Mouse (Mus musculus) heart, embryonic 11.5 days (tissue): ENCODE measurements at regions not wholly inside any gene's neighbourhood (a gene's known extent, or its start where the extent isn't known, plus 50 kb on each side); places are given as distances from the start of the nearest gene placed in this dataset.

ENCODE experiments used
- ATAC-seq: fragments of 200-750 bp; cut with Nextera tagmentation; replicated peaks from 2 replicates; pipeline ENCODE4 v1.8.0; 2017; ENCODE audit warnings: moderate library complexity; ENCODE audit not compliant: insufficient number of reproducible peaks, low FRiP score, low TSS enrichment
- H3K27ac ChIP-seq: fragments of 300-500 bp; sonication (generic); 2 replicates; pipeline ENCODE4 v1.5.1; 2014; ENCODE audit warnings: mild to moderate bottlenecking, low read depth, low read length
- H3K27me3 ChIP-seq: fragments of 300-500 bp; sonication (generic); 2 replicates; pipeline ENCODE4 v1.6.1; 2014; ENCODE audit warnings: mild to moderate bottlenecking, low read length, mixed read lengths; ENCODE audit not compliant: control insufficient read depth, insufficient read depth
- H3K36me3 ChIP-seq: fragments of 300-500 bp; sonication (generic); 2 replicates; pipeline ENCODE4 v1.6.1; 2014; ENCODE audit warnings: mild to moderate bottlenecking, low read length, moderate library complexity, mixed read lengths; ENCODE audit not compliant: control insufficient read depth, insufficient read depth
- H3K4me1 ChIP-seq: fragments of 300-500 bp; sonication (generic); 2 replicates; pipeline ENCODE4 v1.6.1; 2014; ENCODE audit warnings: low read length; ENCODE audit not compliant: control insufficient read depth, insufficient read depth
- H3K4me2 ChIP-seq: fragments of 300-500 bp; sonication (generic); 2 replicates; pipeline ENCODE4 v1.6.1; 2014; ENCODE audit warnings: mild to moderate bottlenecking, moderate library complexity
- H3K4me3 ChIP-seq: fragments of 300-500 bp; sonication (generic); 2 replicates; pipeline ENCODE4 v1.5.1; 2014; ENCODE audit warnings: low read depth, low read length
- H3K9ac ChIP-seq: fragments of 300-500 bp; sonication (generic); 2 replicates; pipeline ENCODE4 v1.6.1; 2014; ENCODE audit warnings: mild to moderate bottlenecking, low read depth, low read length, moderate library complexity
- H3K9me3 ChIP-seq: fragments of 300-500 bp; sonication (generic); replicated peaks from 2 replicates; pipeline ENCODE4 v1.6.1; 2016; ENCODE audit warnings: low read length; ENCODE audit not compliant: control insufficient read depth
- WGBS: fragments of 180-500 bp; shearing (Covaris S2); extraction: QIAGEN DNeasy Blood & Tissue Kit; methylation state at CpG from one replicate; pipeline ENCODE4 v1.1.7; 2014; ENCODE audit not compliant: insufficient replicate concordance; 5-methylcytosine and 5-hydroxymethylcytosine counted together

- no peak overlapping the region for H3K4me2 ChIP-seq
- no peaks in the 10 kb centered on the region for H3K9me3 ChIP-seq
- H3K36me3 ChIP-seq = no peaks in the 10 kb centered on the region
- no peak overlapping the region for H3K9ac ChIP-seq
- H3K4me1 ChIP-seq = no peaks in the 10 kb centered on the region
- no peaks in the 10 kb centered on the region for H3K27me3 ChIP-seq
- no peak overlapping the region for H3K4me3 ChIP-seq
- no peak overlapping the region for H3K27ac ChIP-seq
- WGBS = 63% methylated on average over 2 of the region's 2 CpGs
- ATAC-seq = no peak
These were observed 367.0 kb upstream of the Kif18a start for GRCm38 (mm10) chr2:108913555-108913954.

GRCm38 (mm10) chr2:108913967-108914366 is 366.6 kb upstream of the Kif18a start:
- Histone ChIP-seq H3K4me2 (no peak overlapping the region), H3K4me1 (no peaks in the 10 kb centered on the region), H3K27ac (no peak overlapping the region), H3K9ac (no peak overlapping the region), H3K9me3 (no peaks in the 10 kb centered on the region), H3K36me3 (no peaks in the 10 kb centered on the region), H3K27me3 (no peaks in the 10 kb centered on the region), H3K4me3 (no peak overlapping the region)
- 69% methylated on average over 3 of the region's 3 CpGs for WGBS
- no peak for ATAC-seq

GRCm38 (mm10) chr2:108919500-108920045 is 361.0 kb upstream of the Kif18a start:
- no peak overlapping the region for H3K9ac ChIP-seq
- no peak overlapping the region for H3K4me2 ChIP-seq
- ATAC-seq = no peak
- WGBS = 59% methylated on average over 3 of the region's 3 CpGs
- no peaks in the 10 kb centered on the region for H3K4me1 ChIP-seq
- no peak overlapping the region for H3K27ac ChIP-seq
- no peaks in the 10 kb centered on the region for H3K9me3 ChIP-seq
- no peak overlapping the region for H3K4me3 ChIP-seq
- no peaks in the 10 kb centered on the region for H3K27me3 ChIP-seq
- H3K36me3 ChIP-seq = no peaks in the 10 kb centered on the region

- no peaks in the 10 kb centered on the region for H3K9me3 ChIP-seq
- 72% methylated on average over 5 of the region's 5 CpGs for WGBS
These were observed 360.4 kb upstream of the Kif18a start for GRCm38 (mm10) chr2:108920111-108920510.

GRCm38 (mm10) chr2:108935981-108936762 is 344.4 kb upstream of the Kif18a start:
- 75% methylated on average over 5 of the region's 5 CpGs for WGBS
- Histone ChIP-seq H3K36me3 (no peaks in the 10 kb centered on the region), H3K9me3 (no peaks in the 10 kb centered on the region), H3K9ac (no peak overlapping the region), H3K4me2 (no peak overlapping the region), H3K4me1 (no peaks in the 10 kb centered on the region), H3K27me3 (no peaks in the 10 kb centered on the region), H3K27ac (no peak overlapping the region), H3K4me3 (no peak overlapping the region)
- no peak for ATAC-seq

More at GRCm38 (mm10) chr2:108920111-108920510, 360.4 kb upstream of the Kif18a start:
- Histone ChIP-seq H3K4me2 (no peak overlapping the region), H3K36me3 (no peaks in the 10 kb centered on the region), H3K27me3 (no peaks in the 10 kb centered on the region), H3K9ac (no peak overlapping the region), H3K4me3 (no peak overlapping the region), H3K27ac (no peak overlapping the region), H3K4me1 (no peaks in the 10 kb centered on the region)
- ATAC-seq = no peak

GRCm38 (mm10) chr2:108980921-108981320 is 299.6 kb upstream of the Kif18a start:
- Histone ChIP-seq H3K9me3 (no peaks in the 10 kb centered on the region), H3K36me3 (no peaks in the 10 kb centered on the region), H3K4me2 (no peak overlapping the region), H3K4me3 (no peak overlapping the region), H3K27me3 (no peaks in the 10 kb centered on the region), H3K4me1 (no peaks in the 10 kb centered on the region), H3K9ac (no peak overlapping the region), H3K27ac (no peak overlapping the region)
- no peak for ATAC-seq
- WGBS = 79% methylated on average over 5 of the region's 5 CpGs

GRCm38 (mm10) chr2:109016223-109016622 is 264.3 kb upstream of the Kif18a start:
- no peak overlapping the region for H3K27ac ChIP-seq
- no peak overlapping the region for H3K9ac ChIP-seq
- no peaks in the 10 kb centered on the region for H3K36me3 ChIP-seq
- H3K9me3 ChIP-seq = no peaks in the 10 kb centered on the region
- ATAC-seq = no peak
- no peak overlapping the region for H3K4me3 ChIP-seq
- 42% methylated on average over 1 of the region's 1 CpGs for WGBS
- no peaks in the 10 kb centered on the region for H3K27me3 ChIP-seq
- H3K4me1 ChIP-seq = no peaks in the 10 kb centered on the region
- H3K4me2 ChIP-seq = no peak overlapping the region

GRCm38 (mm10) chr2:109017018-109017707 is 263.4 kb upstream of the Kif18a start:
- Histone ChIP-seq H3K4me1 (no peaks in the 10 kb centered on the region), H3K36me3 (no peaks in the 10 kb centered on the region), H3K4me3 (no peak overlapping the region), H3K27ac (no peak overlapping the region), H3K4me2 (no peak overlapping the region), H3K9me3 (no peaks in the 10 kb centered on the region), H3K9ac (no peak overlapping the region), H3K27me3 (no peaks in the 10 kb centered on the region)
- ATAC-seq = no peak
- WGBS = 47% methylated on average over 1 of the region's 1 CpGs
